Mouse (Mus musculus): ENCODE results near the gene Tex14.

DNA sequence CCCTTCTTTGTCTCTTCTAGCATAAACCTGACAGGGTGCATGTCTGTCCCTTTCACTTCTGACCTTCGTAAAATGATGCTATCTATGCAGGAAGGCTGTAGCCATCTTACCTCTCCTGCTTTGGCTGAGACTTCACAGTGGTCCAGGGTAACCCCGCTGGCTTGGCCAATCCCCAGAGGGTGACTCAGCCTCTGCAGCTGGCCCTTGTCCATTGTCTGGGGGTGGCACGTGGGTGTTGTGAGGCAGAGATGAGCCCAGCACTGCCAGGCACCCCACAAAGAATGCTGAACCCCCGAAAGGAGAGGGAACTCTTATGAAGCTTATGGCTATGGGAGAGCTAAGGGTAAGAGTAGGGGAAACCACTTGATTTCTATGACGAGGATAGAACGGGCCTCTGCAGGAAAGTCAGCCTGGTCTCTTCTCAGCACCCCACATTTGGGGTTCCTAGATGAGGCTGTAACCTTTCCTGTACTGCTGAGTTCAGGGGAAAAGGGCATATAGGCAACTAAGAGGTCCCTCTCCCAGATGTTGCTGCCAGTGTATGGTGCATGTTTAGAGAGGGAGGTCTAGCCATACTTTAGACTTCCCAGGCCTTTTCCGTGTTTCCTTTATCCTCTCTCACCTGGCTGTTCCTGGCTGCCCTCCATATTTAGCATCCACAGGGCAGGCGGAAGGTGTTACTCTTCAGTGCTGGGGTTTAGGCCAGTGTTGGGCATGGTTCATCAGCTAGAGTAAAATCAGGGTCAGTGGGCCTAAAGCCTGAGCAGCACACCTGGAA is 177.3 kb downstream of the Tex14 start:
- TF ChIP-seq CTCF (IDR thresholded peaks at IDR 0.05; ENCODE audit: low read depth) = no peak
- no peak for TF ChIP-seq EP300 (IDR thresholded peaks at IDR 0.05; ENCODE audit: low read depth)
